Mouse (Mus musculus) left cerebral cortex, adult 2 months (tissue): ENCODE data around the gene Ms4a3. TPM values are rescaled to one million over a fixed set of nuclear protein-coding genes. Genes with fewer than 3 reads are reported as not detected.

ENCODE experiments used
- DNase-seq, 2 experiments: peaks; one replicate each; pipeline ENCODE4 v3.0.0; 2021 to 2022; ENCODE audit warnings: low spot score in 2 of 2, mixed read lengths in 1 of 2; ENCODE audit errors: extremely low spot score in 1 of 2
- H3K27ac ChIP-seq: fragments of 200-600 bp; 2 replicates; pipeline ENCODE4 v1.8.1; 2022
- H3K4me3 ChIP-seq: fragments of 200-600 bp; 2 replicates; pipeline ENCODE4 v1.8.1; 2022
- CTCF ChIP-seq: fragments of 200-600 bp; IDR thresholded peaks from 2 replicates; pipeline ENCODE4 v1.8.1; 2022; ENCODE audit warnings: antibody characterized with exemption, mild to moderate bottlenecking, moderate library complexity
- intact Hi-C: fragments of 180-260 bp; cut with DNase I; formaldehyde crosslinking; loops from one replicate; pipeline ENCODE4 v1.15.1; 2025
- long read RNA-seq, 2 experiments: library from polyadenylated mRNA; stranded (forward); transcript quantifications; one replicate each; pipeline ENCODE4 v2.0.0; 2021; ENCODE audit warnings: borderline mapping rate in 2 of 2
- total RNA-seq, 2 experiments: library from RNA; stranded (reverse); gene quantifications; 2 replicates each; pipeline ENCODE4 v1.2.3; 2021

The Ms4a3 gene
- not detected for total RNA-seq
- long read RNA-seq, experiment 1: 0 reads
- long read RNA-seq, experiment 2: 0 reads

- no peak for DNase-seq
- Histone ChIP-seq H3K4me3 (no peak within 1 kb of the TSS), H3K27ac (no peak within 1 kb of the TSS)
- no peak for TF ChIP-seq CTCF
- intact Hi-C loops: no loop called here
Observed at GRCm38 (mm10) chr19:11640732-11641131, at the start of gene Ms4a3. Ms4a3 (minus strand) TSS chr19:11640851.

- no peak overlapping the region for H3K27ac ChIP-seq
- DNase-seq: no peak
- intact Hi-C loops: no loop called here
- no peak for TF ChIP-seq CTCF
- H3K4me3 ChIP-seq: no peak overlapping the region
Observed at GRCm38 (mm10) chr19:11661562-11661961, 20.9 kb upstream of the Ms4a3 start.

GRCm38 (mm10) chr19:11660459-11660858 lies 19.8 kb upstream of the Ms4a3 start, which contains the start of gene Oosp2:
Oosp2 (minus strand) TSS chr19:11660559.
- Histone ChIP-seq H3K4me3 (no peak within 1 kb of the TSS), H3K27ac (no peak within 1 kb of the TSS)
- TF ChIP-seq CTCF: no peak
- DNase-seq: no peak
- intact Hi-C loops: no loop called here

GRCm38 (mm10) chr19:11659142-11659541 lies 18.5 kb upstream of the Ms4a3 start:
- intact Hi-C loops: no loop called here

GRCm38 (mm10) chr19:11649564-11649963 lies 8.9 kb upstream of the Ms4a3 start:
- intact Hi-C loops: no loop called here
- no peak for TF ChIP-seq CTCF
- H3K27ac ChIP-seq: no peak overlapping the region
- no peak for DNase-seq
- no peak overlapping the region for H3K4me3 ChIP-seq

More at GRCm38 (mm10) chr19:11659142-11659541, 18.5 kb upstream of the Ms4a3 start:
- DNase-seq: no peak
- no peak overlapping the region for H3K27ac ChIP-seq
- TF ChIP-seq CTCF: no peak
- no peak overlapping the region for H3K4me3 ChIP-seq

GRCm38 (mm10) chr19:11646166-11646565 lies 5.5 kb upstream of the Ms4a3 start:
- Histone ChIP-seq H3K4me3 (no peak overlapping the region), H3K27ac (no peak overlapping the region)
- intact Hi-C loops: no loop called here
- no peak for TF ChIP-seq CTCF
- DNase-seq: no peak

GRCm38 (mm10) chr19:11639038-11639437 lies 1.6 kb downstream of the Ms4a3 start:
- no peak for TF ChIP-seq CTCF
- no peak for DNase-seq
- no peak overlapping the region for H3K4me3 ChIP-seq
- no peak overlapping the region for H3K27ac ChIP-seq
- intact Hi-C loops: no loop called here

- no peak for DNase-seq
- intact Hi-C loops: no loop called here
- Histone ChIP-seq H3K4me3 (no peak overlapping the region), H3K27ac (no peak overlapping the region)
- TF ChIP-seq CTCF: no peak
Observed at GRCm38 (mm10) chr19:11635572-11635971, 5.1 kb downstream of the Ms4a3 start.

- no peak for DNase-seq
- no peak overlapping the region for H3K27ac ChIP-seq
- no peak for TF ChIP-seq CTCF
- no peak overlapping the region for H3K4me3 ChIP-seq
- intact Hi-C loops: no loop called here
Observed at GRCm38 (mm10) chr19:11634330-11634729, 6.3 kb downstream of the Ms4a3 start.

GRCm38 (mm10) chr19:11633732-11634131 lies 6.9 kb downstream of the Ms4a3 start:
- Histone ChIP-seq H3K4me3 (no peak overlapping the region), H3K27ac (no peak overlapping the region)
- no peak for DNase-seq
- intact Hi-C loops: no loop called here
- TF ChIP-seq CTCF: no peak

- intact Hi-C loops: no loop called here
- no peak for TF ChIP-seq CTCF
- no peak overlapping the region for H3K27ac ChIP-seq
- no peak for DNase-seq
- H3K4me3 ChIP-seq: no peak overlapping the region
Observed at GRCm38 (mm10) chr19:11625231-11625630, 15.4 kb downstream of the Ms4a3 start.

- Histone ChIP-seq H3K27ac (no peak overlapping the region), H3K4me3 (no peak overlapping the region)
- no peak for TF ChIP-seq CTCF
- no peak for DNase-seq
- intact Hi-C loops: no loop called here
Observed at GRCm38 (mm10) chr19:11624800-11625199, 15.9 kb downstream of the Ms4a3 start.

- no peak for DNase-seq
- Histone ChIP-seq H3K4me3 (no peak within 1 kb of the TSS), H3K27ac (no peak within 1 kb of the TSS)
- TF ChIP-seq CTCF: no peak
- intact Hi-C loops: no loop called here
Observed at GRCm38 (mm10) chr19:11623551-11623950, 17.1 kb downstream of the Ms4a3 start, which contains the start of gene Ms4a2. Ms4a2 (minus strand) TSS chr19:11623719.

- Histone ChIP-seq H3K27ac (no peak overlapping the region), H3K4me3 (no peak overlapping the region)
- intact Hi-C loops: no loop called here
- no peak for TF ChIP-seq CTCF
- DNase-seq: no peak
Observed at GRCm38 (mm10) chr19:11617983-11618382, 22.7 kb downstream of the Ms4a3 start.
